Mouse (Mus musculus): ENCODE data around the gene Aldh18a1.
A peak's percentile ranks its signal among the peaks of the same experiment; 100 is the strongest.
"Not testable (repeated sequence)": the region's sequence is repeated elsewhere in the genome, so short reads cannot be mapped to it uniquely, and the experiment has no call there.

The Aldh18a1 gene

DNA sequence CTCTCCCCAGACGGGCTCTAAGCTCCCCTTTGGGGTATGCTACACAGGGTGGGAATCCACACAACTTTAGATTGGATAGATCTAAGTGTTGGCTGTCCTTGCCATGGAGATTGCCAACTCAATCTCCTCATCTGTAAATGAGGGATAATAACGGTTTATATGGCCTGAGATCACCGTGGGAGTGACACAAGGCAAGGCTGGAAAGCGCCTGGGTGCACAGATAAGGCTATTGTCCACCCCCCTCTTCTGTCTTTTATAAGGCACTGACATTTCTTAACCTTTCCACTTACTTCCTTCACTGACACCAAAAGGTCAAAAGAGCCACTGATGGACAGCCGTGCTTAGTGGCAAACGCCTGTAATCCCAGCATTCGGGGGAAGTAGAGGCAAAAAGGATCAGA, 1.4 kb downstream of the Aldh18a1 start:
- DNase-seq (ENCODE audit: low spot score): no peak

DNA sequence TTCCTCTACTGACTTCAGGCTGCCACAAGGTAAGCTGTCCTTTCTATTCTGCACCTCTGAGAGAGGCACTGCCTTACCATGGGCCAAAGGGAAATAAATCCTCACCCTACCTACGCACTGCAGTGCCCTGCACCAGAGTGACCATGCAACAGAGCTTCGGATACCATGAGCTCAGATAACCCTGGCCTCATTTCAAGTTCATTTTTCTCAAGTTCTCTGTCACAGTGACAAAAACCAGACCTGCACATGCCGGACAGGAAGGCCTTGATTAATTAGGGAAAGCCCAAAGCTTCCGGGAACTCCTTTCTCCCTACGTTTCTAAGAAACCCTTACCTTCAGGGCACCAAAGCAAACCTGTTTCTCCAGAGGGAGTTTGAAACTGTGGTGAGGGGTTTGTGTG, 6.6 kb downstream of the Aldh18a1 start:
- peak; percentile 69 for DNase-seq (ENCODE audit: low spot score)

DNA sequence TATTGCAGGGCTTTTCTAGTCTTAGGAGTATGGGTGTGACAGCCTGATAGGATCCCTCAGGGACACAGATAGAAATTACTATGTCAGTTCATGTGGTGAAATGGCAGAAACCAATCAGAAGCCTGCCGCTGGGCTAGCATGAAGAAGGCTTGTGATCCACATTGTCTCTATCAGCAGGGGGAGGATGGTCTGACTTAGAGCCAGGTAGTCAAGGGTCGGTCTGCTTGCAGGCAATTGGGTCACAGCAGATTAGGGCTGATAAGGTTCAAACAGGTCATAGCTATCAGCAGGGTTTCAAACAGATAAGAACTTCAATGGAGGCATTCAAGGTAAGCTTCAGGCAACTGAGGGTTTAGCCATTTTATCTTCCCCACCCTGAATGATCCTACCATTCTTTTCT, 7.4 kb downstream of the Aldh18a1 start:
- DNase-seq (ENCODE audit: low spot score): no peak

DNA sequence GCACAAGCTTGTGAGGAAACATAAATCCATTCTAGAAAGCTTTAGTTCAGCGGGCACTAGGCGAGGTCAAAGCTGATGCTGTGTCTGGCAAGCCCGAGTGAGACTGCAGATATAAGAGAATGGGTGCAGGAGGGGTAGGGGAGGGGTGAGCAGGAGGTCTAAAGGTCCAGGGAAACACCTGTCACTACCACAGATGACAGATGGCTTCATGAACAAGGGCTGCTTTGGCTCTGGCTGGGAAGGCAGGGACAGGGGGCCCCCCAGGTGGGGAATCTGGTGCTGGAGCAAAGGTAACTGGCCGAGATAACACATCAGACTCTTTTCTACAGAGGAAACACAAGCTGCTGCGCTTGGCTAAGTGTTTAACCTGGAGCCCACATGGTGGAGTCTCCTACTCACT, 12.8 kb downstream of the Aldh18a1 start:
- no peak for DNase-seq (ENCODE audit: low spot score)

DNA sequence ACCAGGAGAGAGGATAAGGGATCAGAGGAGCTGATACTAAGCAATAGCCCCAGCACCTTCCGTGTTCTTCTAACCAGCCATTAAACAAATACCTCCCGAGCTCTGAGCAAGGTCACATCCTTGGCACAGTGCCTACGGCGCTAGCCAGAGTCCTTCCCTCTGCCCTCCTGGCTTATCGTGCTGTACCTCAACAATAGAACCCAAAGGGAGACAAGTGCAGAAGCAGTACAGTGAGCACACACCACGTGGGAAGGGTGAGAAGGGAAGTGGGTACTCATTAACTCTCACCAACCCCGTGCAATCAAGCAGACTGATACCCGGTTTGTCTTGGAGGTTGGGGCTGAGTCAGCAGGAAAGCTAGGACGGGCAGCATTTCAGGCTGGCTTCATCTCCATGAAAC, 17.5 kb downstream of the Aldh18a1 start:
- no peak for DNase-seq (ENCODE audit: low spot score)

DNA sequence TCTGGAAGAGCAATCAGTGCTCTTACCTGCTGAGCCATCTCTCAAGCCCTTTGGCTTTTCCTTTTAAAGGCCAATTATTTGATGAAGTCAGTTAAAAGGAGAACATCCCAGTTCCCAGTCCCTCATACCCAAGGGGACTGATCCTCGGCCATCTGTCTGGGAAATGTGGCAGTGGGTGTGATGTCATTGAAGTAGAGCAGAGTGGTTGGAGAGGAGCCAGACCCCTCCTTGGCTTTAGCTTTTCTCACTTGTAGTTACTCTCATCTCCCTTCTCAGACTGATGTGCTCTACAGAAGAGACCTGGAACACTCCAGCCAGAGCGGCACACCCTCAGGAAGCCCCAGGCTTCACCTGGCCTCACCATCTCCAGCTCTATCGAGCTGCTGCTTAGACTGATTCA, 20.6 kb downstream of the Aldh18a1 start:
- peak; percentile 35 for DNase-seq (ENCODE audit: low spot score)

DNA sequence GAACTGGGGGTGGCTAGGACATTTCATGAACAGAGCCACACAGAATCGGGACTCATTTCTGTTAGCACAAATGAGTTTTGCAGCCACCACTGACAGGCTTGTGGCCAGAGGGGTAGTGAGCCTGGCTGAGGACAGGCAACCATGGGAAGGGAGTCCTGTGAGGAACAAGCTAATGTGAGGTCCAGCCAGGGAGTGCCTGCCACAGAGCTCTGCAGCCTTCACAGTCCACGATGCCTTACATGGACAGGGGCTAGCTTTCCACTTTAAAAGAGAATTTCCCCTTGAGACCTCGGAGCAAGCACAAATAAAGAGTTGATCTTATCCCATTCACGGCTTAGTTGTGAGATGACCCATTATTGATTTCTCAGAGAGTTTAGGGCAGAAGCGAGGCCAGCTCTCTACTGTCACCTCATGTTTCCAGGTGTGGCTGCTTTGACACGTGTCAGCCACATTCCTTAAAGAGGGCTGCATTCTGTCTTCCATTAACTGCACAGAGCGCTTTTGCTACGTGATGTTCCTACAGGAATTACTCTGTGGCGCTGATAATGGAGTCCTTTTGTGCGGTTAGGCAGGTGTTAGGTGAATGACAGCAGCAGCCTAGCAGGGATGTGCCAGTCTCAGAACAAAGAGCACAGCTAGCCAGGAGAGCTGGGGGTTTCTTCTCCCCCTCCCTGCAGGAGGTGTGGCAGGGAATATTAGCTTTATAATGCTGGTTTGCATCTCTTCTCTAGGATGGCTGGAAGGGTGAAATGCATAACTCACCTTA, 24.2 kb downstream of the Aldh18a1 start:
- DNase-seq (ENCODE audit: low spot score): no peak

DNA sequence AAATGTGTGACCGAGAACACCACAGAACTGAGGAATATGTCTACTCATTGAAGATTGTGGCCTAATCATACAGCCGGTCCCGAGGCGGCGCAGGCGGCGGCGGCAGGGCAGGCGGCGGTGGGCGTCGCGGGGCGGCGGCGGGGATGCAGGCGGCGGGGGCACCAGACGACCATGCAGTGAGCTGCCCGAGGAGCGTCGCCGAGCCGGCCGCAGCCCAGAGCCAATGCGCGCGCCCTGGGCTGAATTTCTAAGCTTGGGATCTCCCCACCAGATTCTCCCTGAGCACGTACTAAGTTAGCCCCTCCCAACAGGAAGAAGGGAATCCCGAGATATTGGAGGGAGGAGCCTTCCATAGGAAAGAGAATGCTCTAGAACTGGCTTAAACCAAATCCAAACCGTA, 26.7 kb downstream of the Aldh18a1 start:
- not testable (repeated sequence) for DNase-seq (ENCODE audit: low spot score)

DNA sequence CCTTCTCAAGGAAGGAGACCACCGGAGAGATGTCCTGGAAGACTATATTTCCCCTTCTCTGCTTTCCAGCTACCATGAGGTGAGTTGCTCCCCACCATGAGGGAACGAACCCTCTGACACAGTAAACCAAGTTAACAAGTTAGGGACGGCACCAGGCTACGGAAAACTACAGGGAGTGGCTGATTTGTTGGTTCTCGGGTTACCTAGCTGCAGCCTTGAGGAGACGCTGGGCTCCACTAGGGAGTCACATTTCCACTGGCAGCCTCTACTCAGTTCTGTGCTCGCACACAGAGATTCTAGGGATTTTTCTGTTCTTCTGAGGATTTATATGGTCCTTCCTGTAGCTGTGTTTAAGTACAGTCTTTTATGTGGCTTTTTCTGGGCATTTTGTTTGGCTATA, 32.2 kb downstream of the Aldh18a1 start:
- no peak for DNase-seq (ENCODE audit: low spot score)

DNA sequence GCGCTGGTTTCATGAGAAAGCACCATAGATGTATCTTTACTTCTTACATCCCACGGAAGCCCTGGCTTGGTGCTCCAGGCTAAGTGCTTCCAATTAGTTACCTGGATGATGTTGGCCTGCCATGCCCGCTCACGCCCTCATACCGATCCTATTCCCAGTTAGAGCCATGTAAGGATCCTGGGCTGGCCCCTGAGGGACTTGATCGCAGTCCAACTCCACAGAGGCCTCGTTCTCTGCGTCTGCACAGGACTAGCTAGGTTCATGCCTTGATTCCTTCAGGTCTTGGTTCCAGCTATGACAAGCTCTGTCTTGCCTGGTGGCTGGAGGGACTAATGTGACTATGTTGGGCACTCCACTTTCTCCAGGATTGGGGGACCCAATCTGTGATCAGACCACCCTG, 33.1 kb downstream of the Aldh18a1 start:
- no peak for DNase-seq (ENCODE audit: low spot score)

DNA sequence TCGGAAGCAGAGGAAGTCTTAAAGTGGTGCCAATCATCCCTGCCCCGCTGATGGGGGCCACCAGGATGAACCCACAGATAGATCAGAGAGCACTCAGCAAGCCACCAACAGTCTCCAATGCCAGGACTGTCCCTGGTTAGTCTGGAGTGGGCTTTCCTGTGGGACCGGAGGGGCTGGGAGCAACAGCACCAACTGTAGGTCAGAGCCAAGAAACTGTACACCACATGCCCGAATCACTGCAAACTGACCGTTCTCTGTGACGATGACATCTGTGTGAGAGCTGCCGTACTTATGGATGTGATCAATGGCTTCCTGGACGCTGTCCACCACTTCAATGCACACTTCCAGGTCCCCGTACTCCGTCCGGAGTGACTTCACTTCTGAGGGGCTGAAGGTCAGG, 33.9 kb downstream of the Aldh18a1 start:
- DNase-seq (ENCODE audit: low spot score): no peak

DNA sequence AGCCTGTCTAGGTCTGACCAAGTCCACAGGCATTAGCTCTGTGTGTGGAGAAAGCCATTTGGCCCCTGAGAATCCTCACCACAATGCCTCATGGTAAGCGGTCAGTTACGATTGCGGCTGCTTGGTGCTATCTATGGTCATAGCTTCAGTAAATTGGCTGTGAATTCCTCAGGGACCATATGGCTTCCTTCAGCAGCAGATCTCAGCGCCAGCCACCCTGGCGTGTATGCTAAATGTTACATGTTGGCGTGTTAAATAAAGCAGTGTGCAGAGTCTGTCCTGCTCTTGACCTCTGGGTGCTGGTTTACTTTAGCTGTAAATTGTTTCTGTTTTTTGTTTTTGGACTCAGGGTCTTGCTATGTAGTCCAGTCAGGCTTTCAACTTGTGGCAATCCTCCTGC, 34.4 kb downstream of the Aldh18a1 start:
- DNase-seq (ENCODE audit: low spot score): no peak

DNA sequence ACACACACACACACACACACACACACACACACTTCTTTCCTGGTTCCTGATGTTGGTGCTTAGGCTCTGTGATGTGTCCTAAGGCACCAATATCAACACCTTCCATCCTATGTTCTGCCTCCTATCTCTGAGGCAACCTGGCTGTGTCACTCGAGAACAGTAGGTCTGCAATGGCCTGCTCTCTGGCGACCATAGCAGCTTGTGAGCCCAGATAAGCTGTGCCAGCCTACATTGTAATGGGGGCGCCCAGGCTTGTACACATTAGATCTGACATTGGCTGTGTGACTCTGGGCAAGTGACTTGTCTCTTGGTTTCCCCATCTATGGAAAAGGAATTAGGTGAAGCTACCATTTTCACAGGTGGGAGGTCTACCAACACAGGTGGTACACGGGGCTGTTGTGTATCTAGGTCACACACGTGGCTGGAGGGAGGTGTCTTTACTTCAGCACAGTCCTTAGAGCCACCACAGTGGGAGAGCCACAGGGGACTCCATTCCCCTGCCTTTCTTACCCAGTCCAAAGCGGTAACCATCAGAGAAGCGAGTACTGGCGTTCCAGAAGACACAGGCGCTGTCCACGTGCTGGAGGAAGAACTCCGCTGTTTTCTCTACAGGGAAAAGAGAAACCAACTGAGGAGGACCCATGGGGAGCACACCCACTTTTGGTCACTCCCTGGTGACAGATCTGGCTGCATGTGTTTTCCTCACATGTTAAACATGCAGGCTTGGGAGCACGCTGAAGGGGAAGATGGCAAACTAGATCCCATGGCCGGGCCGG, 35.1 kb downstream of the Aldh18a1 start:
- no peak for DNase-seq (ENCODE audit: low spot score)

DNA sequence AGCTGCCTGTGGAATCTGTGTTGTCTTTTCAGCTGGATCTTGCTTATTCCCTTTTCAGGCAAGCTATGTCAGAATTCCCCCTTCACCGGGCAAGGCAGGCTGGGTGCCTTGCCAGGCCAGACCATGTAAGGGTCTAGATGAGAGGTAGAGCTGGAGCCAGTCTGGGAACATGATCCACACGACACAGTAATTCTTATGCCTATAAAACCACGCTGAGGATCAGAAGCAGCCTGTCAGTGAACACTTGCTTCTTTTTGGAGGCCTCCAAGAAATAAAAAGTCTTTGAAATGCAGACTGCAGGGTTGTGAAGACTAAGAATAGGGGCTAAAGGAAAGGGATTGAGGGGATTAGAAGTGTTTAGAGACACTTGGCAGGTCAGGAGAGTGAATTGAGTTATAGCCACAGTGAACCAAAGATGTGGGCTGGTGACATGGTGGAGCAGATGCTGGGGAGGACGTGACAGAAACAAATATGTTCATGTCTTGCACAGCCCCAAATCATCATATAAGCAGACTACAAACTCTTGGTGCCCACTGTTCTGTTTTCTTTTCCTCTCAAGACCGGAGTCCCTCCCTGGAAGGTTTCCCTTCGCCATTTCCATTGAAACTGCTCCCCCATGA, 38.6 kb downstream of the Aldh18a1 start:
- DNase-seq (ENCODE audit: low spot score): no peak

DNA sequence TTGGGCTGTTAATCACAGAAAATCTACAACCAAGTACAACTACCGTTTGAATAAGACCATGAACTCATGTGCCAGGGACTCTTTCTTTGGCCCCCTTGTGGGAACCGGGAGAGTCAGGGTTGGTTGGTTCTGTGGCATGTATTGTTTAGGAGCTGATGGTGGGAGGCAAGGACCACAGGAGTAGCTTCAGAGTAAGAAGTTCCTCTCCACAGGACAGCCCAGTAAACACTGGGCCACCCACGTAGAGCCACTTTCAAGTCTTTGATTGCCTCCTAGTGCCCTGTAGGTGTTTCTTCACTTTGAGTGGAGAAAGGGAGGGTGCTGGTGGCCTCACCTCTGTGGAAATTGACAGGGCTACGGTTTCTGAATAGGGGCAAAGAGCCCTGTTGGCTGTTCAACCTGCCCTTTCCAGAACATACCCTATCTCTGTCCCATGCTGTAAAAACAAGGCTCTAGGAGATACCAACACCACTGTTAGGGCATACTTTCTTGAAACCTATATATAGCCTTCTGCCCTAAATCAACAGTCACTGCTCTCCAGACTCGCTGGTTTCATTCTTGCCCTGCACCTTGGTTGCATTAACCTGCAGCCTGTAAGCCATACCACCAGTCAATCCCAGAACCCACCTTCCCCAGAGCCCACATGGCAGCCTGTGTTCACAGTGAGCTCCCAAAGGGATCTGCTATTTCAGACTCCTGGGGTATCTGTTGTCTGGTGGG, 39.3 kb downstream of the Aldh18a1 start:
- DNase-seq (ENCODE audit: low spot score): no peak

DNA sequence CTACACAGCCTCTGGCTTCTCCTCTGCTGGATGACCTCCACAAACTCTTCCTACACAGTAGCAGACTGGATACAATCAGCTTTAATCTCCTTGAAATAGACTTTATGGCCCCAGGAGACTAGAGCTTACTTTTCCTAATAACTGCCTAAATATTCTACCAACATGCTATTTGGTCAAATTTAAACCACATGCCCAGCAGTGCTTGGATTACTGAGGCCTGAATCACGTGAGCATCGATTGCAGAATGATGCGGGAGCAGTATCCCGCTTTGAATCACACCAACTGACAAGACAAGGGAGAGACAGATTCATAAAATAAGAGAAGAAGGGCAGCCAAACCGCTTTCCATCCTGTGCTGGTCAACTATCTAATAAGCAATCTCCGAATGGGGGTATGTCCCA, 39.9 kb downstream of the Aldh18a1 start:
- DNase-seq (ENCODE audit: low spot score): no peak

DNA sequence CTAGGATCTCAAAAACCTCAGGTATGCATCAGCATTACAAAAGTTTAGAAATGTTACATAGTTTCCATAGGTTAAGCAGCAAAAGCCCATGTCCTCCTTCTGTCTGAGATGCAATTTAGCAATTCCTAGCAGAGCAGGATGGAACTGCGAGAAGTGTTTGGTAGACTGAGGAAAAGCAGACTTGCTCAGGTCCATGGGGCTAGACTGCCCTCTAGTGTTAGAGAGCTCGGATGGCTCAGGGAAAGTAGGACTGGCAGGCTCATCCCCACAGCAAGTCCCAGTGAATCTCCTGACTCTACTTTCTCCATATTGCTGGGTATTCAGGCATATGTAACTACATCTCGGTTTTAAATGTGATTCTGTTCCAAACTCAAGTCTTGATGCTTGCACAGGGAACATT, 43.4 kb downstream of the Aldh18a1 start:
- peak; percentile 57 for DNase-seq (ENCODE audit: low spot score)

DNA sequence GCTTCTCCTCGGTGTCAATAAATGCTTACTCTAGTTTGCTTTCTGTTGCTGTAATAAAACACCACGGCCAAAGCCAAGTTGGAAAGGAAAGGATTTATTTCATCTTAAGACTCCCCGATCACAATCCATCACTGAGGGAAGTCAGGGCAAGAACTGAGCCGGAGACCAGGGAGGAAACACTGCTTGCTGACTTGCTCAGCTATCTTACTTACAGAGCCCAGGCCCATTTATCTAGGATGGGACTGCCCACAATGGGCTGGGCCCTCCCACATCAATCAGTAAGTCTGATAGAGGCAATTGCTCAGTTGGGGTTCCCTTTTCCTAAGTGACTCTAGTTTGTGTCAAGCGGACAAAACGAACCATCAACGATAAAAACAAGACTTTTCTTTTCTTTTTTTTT, 45.5 kb downstream of the Aldh18a1 start:
- DNase-seq (ENCODE audit: low spot score): no peak

DNA sequence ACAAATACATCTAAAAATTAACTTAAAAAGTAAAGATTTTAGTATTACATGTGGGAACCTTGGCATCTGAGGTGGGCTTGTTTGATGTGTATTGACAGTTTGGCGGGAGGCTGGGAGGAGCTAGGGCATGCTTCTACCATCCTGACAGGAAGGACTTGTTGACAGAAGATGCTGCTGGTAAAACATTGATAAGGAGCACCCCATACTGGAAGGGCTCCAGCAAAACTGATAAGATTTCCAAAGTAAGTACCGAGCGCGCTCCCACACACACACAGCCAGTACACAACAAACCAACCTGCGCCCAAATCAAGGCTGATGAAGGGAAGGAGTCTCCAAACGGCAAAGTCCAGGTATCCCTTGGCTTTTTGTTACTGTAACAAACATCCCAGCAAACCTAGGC, 51.7 kb downstream of the Aldh18a1 start:
- no peak for DNase-seq (ENCODE audit: low spot score)

DNA sequence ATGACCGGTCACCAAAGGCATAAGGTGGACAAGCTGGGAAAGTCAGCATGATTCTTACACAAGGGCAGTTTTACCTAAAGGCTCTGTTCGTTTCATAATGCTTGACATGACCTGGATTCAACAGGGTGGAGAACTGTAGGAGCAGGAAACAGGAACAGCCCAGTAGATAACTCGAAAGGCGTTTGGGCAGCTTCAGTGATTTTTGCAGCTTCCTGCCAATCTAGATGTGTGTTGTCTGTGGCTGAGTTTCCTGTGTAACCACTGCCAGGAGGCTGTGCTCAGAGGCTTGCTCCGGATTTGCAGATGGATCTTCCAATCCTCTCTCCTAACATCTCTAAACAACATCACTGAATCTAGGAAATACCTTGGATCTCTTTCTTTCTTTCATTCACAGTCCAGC, 55.7 kb downstream of the Aldh18a1 start:
- no peak for DNase-seq (ENCODE audit: low spot score)

DNA sequence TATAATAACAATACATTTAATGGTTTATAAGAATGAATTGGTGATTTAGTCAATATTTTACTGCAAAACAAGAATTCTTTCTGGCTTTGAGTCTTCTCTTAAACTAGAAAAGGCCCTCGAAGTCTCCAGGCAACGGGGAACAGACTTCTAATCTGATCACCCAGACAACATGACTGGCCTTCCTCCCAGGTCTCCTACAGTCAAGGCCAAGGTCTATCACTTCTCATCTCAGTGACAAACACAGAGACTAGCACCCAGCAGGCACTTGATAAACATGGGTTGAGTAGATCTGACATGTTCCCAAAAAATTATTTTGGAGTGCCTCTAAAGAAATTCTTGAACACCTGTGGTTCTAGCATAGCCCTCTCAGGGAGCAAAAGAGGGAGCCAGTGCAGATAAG, 57.9 kb downstream of the Aldh18a1 start:
- DNase-seq (ENCODE audit: low spot score): no peak

DNA sequence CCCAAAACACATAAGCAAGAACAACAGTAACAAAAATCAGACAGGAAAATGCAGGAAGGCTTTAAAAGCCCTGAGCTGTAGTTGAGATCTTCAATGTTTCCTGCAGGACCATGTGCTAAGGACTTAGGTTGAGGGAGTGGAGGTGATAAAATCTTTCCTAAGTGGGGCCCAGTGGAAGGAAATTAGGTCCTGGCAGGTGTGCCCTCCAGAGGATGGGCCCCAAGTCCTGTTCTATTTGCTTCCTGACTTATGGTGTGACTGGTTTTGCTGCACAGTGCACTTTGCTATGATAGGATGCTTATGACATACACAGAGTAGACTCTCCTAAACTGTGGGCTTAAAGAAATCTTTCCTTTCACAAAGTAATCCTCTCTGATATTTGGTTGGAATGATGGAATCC, 60.0 kb downstream of the Aldh18a1 start:
- DNase-seq (ENCODE audit: low spot score): no peak

All from MN1 (cell line).